Mouse (Mus musculus): Measurements from ENCODE around the gene Gcsam.

DNA sequence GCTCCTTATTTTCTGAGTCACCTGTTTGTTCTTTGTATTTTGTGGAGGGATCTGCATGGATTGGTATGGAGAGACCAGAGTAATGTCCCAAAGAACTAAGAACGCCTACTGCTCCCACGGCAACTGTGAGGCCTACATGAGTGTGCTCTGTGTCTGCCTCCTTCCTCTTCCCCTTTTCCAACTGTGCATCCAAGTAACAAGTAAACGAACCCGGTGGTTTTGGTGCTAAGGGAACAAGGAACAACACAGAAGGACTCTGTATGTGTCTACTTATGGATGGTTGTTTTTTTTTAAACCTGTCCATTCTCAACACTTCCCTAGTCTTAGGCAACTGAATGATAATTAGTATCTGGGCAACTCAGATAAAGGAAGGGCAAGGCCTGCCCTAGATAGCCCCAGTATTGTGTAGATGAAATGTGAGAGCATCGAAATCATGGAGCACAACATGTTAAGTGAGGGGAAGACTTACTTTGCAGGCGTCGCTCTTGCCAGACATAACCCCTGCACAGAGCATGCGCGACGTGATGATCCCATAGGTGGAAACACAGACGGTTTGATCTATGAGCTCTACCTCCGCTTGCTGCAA is 47.5 kb downstream of the Gcsam start:
- TF ChIP-seq CTCF (IDR thresholded peaks at IDR 0.05; ENCODE audit: low read depth) (no peak), EP300 (IDR thresholded peaks at IDR 0.05; ENCODE audit: low read depth) (no peak)

All from heart, postnatal 0 days (tissue).